Mouse (Mus musculus): ENCODE results near the gene Ccdc150.

DNA sequence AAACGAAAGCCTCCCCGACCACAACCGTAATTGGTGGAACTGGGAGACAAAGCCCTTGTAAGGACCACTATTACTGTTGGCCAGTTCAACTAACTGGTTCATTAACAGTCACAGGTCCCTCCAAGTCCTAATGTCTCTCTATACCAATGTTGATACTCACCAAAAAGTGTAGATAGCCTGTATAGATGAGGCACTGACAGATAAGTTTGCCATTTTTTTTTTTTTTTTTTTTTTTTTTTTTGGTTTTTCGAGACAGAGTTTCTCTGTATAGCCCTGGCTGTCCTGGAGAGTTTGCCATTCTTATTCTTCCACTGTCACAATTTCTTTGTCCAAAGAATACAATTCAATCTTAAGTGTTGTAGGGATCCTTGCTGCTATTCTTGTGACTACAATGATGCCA is 7.8 kb upstream of the Ccdc150 start:
- TF ChIP-seq TCF12 (IDR thresholded peaks at IDR 0.05; ENCODE audit: insufficient read depth, poor library complexity, severe bottlenecking), result no peak
- TF ChIP-seq POLR2A (IDR thresholded peaks at IDR 0.05; ENCODE audit: insufficient read length, low read depth), result no peak
- TF ChIP-seq SRF (IDR thresholded peaks at IDR 0.05; ENCODE audit: control insufficient read depth, insufficient read length, low read depth), result no peak
- TF ChIP-seq TCF3 (IDR thresholded peaks at IDR 0.05; ENCODE audit: insufficient read length, low read depth), result no peak
- TF ChIP-seq USF1 (IDR thresholded peaks at IDR 0.05; ENCODE audit: low read depth), result no peak
- no peak for TF ChIP-seq CEBPB (IDR thresholded peaks at IDR 0.05; ENCODE audit: insufficient read depth, poor library complexity, severe bottlenecking)
- no peak for TF ChIP-seq MYOD1 (IDR thresholded peaks at IDR 0.05; ENCODE audit: control insufficient read depth in 1 of 3, insufficient read length in 2 of 3, low read depth in 2 of 3)
- no peak for TF ChIP-seq MYOG (IDR thresholded peaks at IDR 0.05; ENCODE audit: control insufficient read depth in 1 of 3, insufficient read depth in 1 of 3, insufficient read length in 2 of 3, low read depth in 2 of 3)
- no peak for TF ChIP-seq MAX (IDR thresholded peaks at IDR 0.05; ENCODE audit: low read depth)
- no peak for TF ChIP-seq POLR2AphosphoS2 (IDR thresholded peaks at IDR 0.05; ENCODE audit: insufficient read length, low read depth)
- TF ChIP-seq REST (IDR thresholded peaks at IDR 0.05; ENCODE audit: insufficient read depth, insufficient read length), result no peak

All from myocyte (in vitro differentiated cells).